Mouse (Mus musculus) testis, adult 2 months (tissue): ENCODE measurements around the gene Icos.

Experiments
- CTCF ChIP-seq: fragments of 200-500 bp; IDR thresholded peaks from 2 replicates; pipeline ENCODE4 v1.5.1; 2012; ENCODE audit warnings: low read depth, mild to moderate bottlenecking, inconsistent platforms, low read length, moderate library complexity; ENCODE audit not compliant: control insufficient read depth, insufficient read depth, insufficient replicate concordance
- POLR2A ChIP-seq: fragments of 200-500 bp; IDR thresholded peaks from 2 replicates; pipeline ENCODE4 v1.6.1; 2012; ENCODE audit warnings: low read depth, mild to moderate bottlenecking, inconsistent platforms, low read length, moderate library complexity; ENCODE audit not compliant: control insufficient read depth

GRCm38 (mm10) chr1:60962095-60962494, 15.6 kb upstream of the Icos start:
- peak; percentile 36; the same call in 1 of the 2 replicates for TF ChIP-seq CTCF
- no peak for TF ChIP-seq POLR2A
